In the genomic region with DNA sequence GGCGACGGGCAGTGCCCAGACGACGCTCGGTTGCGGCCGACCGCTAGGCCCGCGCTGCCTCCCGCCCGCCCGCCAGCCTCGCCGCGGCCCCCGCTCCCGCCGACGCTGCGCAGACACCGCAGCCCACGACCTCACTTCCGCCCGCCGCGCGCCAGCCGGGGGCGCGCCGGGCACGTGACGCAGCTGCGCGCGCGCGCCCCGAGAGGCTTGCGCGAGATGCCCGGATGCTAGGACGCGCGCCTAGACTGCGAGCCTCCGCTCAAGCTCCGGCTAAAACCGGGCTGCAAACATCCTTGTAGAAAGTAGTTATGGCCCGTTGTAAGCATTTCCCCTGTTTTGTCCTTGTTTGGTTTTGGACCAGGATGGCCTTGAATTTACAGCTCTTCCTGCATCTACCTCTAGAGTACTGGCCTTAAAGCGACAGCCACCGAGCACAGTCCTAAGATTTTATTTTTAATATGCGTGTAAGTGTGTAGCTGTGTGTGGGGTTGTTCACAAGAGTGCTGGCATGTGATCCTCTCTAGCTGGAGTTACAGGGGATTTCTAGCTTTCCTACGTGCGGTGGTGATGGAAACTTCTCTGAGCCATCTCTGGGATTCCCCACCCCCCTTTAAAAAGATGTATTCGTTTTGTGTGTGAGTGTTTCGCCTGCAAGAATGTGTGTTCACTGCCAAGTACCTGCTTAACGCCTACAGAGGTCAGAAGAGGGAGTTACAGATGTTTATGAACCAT, we compare ENCODE assay signal across 1 mouse cellular context.
TF ChIP-seq lines count a peak whose summit lies in the region.

A gene (minus strand): TSS at position 179 of the 732 bp plus-strand sequence.

TF ChIP-seq in MEL, 35 proteins besides CTCF, POLR2A, EP300 and RAD21 (continued from another document):
- no peak for TF ChIP-seq CHD2 (IDR thresholded peaks at IDR 0.05; ENCODE audit: low read length)
- no peak for TF ChIP-seq MAFK (IDR thresholded peaks at IDR 0.05; ENCODE audit: borderline replicate concordance, low read depth, low read length)
- TF ChIP-seq ZMIZ1 (IDR thresholded peaks at IDR 0.05; ENCODE audit: low read depth, low read length): peak; percentile 62; the same call in 1 of the 2 replicates
- TF ChIP-seq SMC3 (IDR thresholded peaks at IDR 0.05; ENCODE audit: low read depth, low read length): no peak
- TF ChIP-seq POLR2AphosphoS5 (IDR thresholded peaks at IDR 0.05; ENCODE audit: borderline replicate concordance, low read depth, low read length): 0 out of 2 replicates have a peak, but pooled peaks have one; percentile 9
- no peak for TF ChIP-seq JUND (IDR thresholded peaks at IDR 0.05; ENCODE audit: low read depth, low read length)
TF ChIP-seq in MEL: peak in this region for 17.
